Mouse (Mus musculus) ES-E14 (cell line): ENCODE results near the gene Tnik. TPM values are rescaled to one million over a fixed set of nuclear protein-coding genes. Genes with fewer than 3 reads are reported as not detected.

ENCODE experiments used
- DNase-seq: peaks from one replicate; pipeline ENCODE4 v3.0.0-alpha.2; 2013; ENCODE audit warnings: low read depth, low spot score
- H3K27ac ChIP-seq: 2 replicates; pipeline ENCODE4 v1.5.1; 2012; ENCODE audit warnings: low read depth, mild to moderate bottlenecking, low read length, moderate library complexity, mixed read lengths; ENCODE audit not compliant: poor library complexity, insufficient read depth, severe bottlenecking
- H3K36me3 ChIP-seq: 2 replicates; pipeline ENCODE4 v1.6.1; 2012; ENCODE audit warnings: mild to moderate bottlenecking, low read length, moderate library complexity, mixed read lengths; ENCODE audit not compliant: control insufficient read depth, poor library complexity, insufficient read depth, severe bottlenecking
- H3K4me1 ChIP-seq, 2 experiments: fragments of 150-350 bp in 1 of 2; sonication (generic) in 1 of 2; 2 replicates each; pipeline ENCODE4 v1.6.1; 2012; ENCODE audit warnings: low read length in 2 of 2, mild to moderate bottlenecking in 1 of 2, mixed read lengths in 1 of 2; ENCODE audit not compliant: control insufficient read depth in 2 of 2, insufficient read depth in 2 of 2, poor library complexity in 1 of 2
- H3K4me3 ChIP-seq, 2 experiments: fragments of 150-350 bp in 1 of 2; sonication (generic) in 1 of 2; 2 replicates each; pipeline ENCODE4 v1.5.1; 2012; ENCODE audit warnings: low read length in 2 of 2, low read depth in 1 of 2, mild to moderate bottlenecking in 1 of 2, mixed read lengths in 1 of 2; ENCODE audit not compliant: insufficient read depth in 1 of 2, poor library complexity in 1 of 2, severe bottlenecking in 1 of 2
- H3K9ac ChIP-seq: 2 replicates; pipeline ENCODE4 v1.6.1; 2012; ENCODE audit warnings: low read depth, mild to moderate bottlenecking, low read length, mixed read lengths; ENCODE audit not compliant: poor library complexity, insufficient read depth, severe bottlenecking
- H3K9me3 ChIP-seq: fragments of 150-350 bp; sonication (generic); 2 replicates; pipeline ENCODE4 v1.6.1; 2012; ENCODE audit warnings: low read depth, mild to moderate bottlenecking, low read length; ENCODE audit not compliant: control insufficient read depth, insufficient read depth
- CHD2 ChIP-seq: IDR thresholded peaks from 2 replicates; pipeline ENCODE4 v1.6.1; 2014; ENCODE audit warnings: mild to moderate bottlenecking, low read depth, low read length, inconsistent platforms
- HCFC1 ChIP-seq: IDR thresholded peaks from 2 replicates; pipeline ENCODE4 v1.6.1; 2012; ENCODE audit warnings: low read length, inconsistent platforms, borderline replicate concordance; ENCODE audit not compliant: insufficient read depth
- MAFK ChIP-seq: IDR thresholded peaks from 2 replicates; pipeline ENCODE4 v1.6.1; 2014; ENCODE audit warnings: mild to moderate bottlenecking, low read depth, low read length, inconsistent platforms; ENCODE audit not compliant: insufficient read depth
- ZC3H11A ChIP-seq: IDR thresholded peaks from 2 replicates; pipeline ENCODE4 v1.6.1; 2012; ENCODE audit warnings: low read depth, mild to moderate bottlenecking, inconsistent platforms, low read length, borderline replicate concordance
- ZNF384 ChIP-seq: IDR thresholded peaks from 2 replicates; pipeline ENCODE4 v1.6.1; 2012; ENCODE audit warnings: low read depth, low read length, inconsistent platforms
- in situ Hi-C, 2 experiments: fragments of 600-800 bp; cut with MboI; formaldehyde crosslinking; loops; one replicate each; pipeline ENCODE4 v1.15.1; 2025; ENCODE audit warnings: low sequenced_read_pairs in 2 of 2, inconsistent platforms in 1 of 2; ENCODE audit not compliant: unreplicated experiment in 2 of 2
- total RNA-seq: library from RNA; depleted of rRNA; stranded (reverse); fragments of 300-350 nt; gene quantifications from 2 replicates; pipeline ENCODE4 v1.2.3, GENCODE M21; 2012

Tnik gene
- total RNA-seq, 1 experiment: 2.6 TPM

DNA sequence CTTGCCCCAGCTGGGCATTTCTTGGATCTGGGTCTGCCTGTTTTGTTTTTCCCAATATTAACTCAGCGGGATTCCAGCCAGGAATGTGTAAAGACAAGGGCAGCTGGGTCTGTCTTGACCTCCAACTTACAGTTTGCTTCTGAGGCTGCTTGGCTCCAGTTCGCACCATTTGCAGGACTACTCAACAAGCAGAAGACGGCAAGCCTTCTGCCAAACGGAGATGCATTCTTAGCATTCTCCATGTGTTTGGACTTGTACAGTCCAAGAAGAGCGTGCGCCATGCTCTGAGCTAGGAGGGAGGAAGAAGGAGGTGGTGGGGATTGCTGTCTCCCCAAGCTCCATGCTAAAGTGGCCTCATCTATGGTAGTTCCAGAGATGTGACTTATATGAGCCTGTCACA is 70.9 kb downstream of the Tnik start:
- DNase-seq: no peak
- H3K27ac ChIP-seq: no peak overlapping the region
- TF ChIP-seq MAFK: no peak
- TF ChIP-seq ZC3H11A: no peak
- no peak for TF ChIP-seq HCFC1
- TF ChIP-seq CHD2: no peak
- H3K4me1 ChIP-seq: 0 out of 4 replicates have a peak, but pooled peaks cover 0 to 5% of the 10 kb centered on the region in 2 experiments
- no peaks in the 10 kb centered on the region for H3K36me3 ChIP-seq
- in situ Hi-C loops: no loop called here
- no peak overlapping the region for H3K9ac ChIP-seq
- H3K4me3 ChIP-seq: no peak overlapping the region
- H3K9me3 ChIP-seq: no peaks in the 10 kb centered on the region

DNA sequence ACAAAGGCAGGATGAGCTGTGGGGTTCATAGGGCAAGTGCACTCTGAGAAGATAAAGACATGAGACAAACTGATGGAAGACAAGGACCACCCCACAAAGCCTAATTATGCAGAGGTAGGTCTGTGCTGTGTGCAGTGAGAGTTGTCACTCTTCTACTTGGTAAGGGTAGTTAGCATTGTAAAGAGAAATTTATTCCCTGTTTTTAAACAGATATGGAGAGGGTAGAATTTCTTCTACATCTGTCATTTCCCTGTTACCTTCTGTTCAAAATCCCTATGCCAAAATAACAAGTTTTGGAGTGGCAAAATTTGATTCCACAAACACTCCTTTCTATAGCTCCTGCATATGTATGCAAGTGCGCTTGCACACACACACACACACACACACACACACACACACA is 71.5 kb downstream of the Tnik start:
- in situ Hi-C loops: no loop called here
- Histone ChIP-seq H3K9ac (no peak overlapping the region), H3K4me3 (no peak overlapping the region)

DNA sequence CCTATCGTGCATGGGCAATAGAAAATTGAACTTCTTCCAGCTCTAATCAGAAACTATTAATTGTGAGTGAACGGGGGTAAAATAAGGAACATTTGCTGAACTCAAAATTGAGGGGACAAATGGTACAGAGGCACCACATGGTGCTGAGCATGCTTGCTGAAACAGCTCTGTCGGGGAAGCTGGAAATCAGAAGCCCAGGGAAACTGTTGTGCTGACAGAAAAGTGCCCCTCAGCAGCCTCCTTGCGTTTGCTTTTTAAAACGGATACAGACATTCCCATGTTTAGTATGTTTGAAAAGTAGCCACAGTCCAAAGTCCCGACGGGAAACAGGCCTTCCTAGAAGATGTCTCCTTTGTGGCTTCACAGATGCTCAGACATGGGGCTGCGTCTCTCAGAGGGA is 77.1 kb downstream of the Tnik start:
- no peaks in the 10 kb centered on the region for H3K9me3 ChIP-seq
- in situ Hi-C loops: no loop called here
- no peaks in the 10 kb centered on the region for H3K4me1 ChIP-seq
- TF ChIP-seq ZC3H11A (no peak), ZNF384 (no peak), MAFK (no peak), HCFC1 (no peak), CHD2 (no peak)
- no peak for DNase-seq
- H3K4me3 ChIP-seq: no peak overlapping the region
- no peak overlapping the region for H3K27ac ChIP-seq
- no peak overlapping the region for H3K9ac ChIP-seq
- no peaks in the 10 kb centered on the region for H3K36me3 ChIP-seq

More for the DNA sequence above, 71.5 kb downstream of the Tnik start:
- H3K9me3 ChIP-seq: no peaks in the 10 kb centered on the region
- no peak for DNase-seq
- no peaks in the 10 kb centered on the region for H3K36me3 ChIP-seq
- no peak overlapping the region for H3K27ac ChIP-seq
- H3K4me1 ChIP-seq: 0 out of 4 replicates have a peak, but pooled peaks cover 0 to 3% of the 10 kb centered on the region in 2 experiments
- TF ChIP-seq MAFK (no peak), CHD2 (no peak), ZC3H11A (no peak), HCFC1 (no peak), ZNF384 (no peak)

DNA sequence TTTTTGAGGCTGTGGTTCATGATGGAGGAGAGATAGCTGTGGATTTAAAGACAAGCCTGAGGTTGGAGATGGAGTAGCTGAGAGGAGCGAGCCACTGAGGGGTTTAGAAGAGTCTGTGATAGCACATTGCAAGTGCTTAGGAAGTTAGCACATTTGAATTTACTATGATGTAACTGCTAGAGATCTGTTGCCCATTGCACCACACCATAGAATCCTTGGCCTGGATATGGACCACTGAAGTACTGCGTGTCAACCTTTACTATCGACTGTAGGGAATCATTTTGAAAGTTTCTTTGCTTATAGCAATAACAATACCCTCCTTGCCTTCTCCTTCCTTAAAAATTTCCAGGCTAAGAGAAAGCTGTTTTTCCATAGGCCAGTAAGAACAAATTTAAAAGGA is 80.2 kb downstream of the Tnik start:
- TF ChIP-seq MAFK (no peak), CHD2 (no peak), ZC3H11A (no peak), HCFC1 (no peak), ZNF384 (no peak)

DNA sequence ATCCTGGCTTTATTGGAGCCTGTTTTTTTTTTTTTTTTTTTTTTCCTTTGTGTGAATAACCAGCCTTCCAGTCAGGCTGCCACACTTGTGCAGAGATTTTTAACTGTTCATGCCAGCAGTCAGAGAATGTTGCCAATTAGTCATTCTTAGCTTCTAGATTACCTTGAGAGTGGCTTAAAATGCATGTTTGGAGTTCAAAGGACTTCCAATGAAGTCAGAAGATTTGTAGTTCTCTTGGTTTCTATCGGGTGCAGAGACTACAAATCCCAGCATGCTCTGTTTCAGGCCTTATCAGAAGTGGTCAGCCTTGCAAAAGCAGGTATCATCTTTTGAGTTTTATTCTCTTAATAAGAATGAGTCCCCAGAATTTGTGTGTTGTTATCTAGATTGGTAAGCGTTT is 80.6 kb downstream of the Tnik start:
- Histone ChIP-seq H3K9me3 (no peaks in the 10 kb centered on the region), H3K4me3 (no peak overlapping the region), H3K4me1 (peaks cover 0 to under 1% of the 10 kb centered on the region in 2 experiments; a peak in 1 of 4 replicates), H3K36me3 (no peaks in the 10 kb centered on the region), H3K27ac (no peak overlapping the region), H3K9ac (no peak overlapping the region)
- TF ChIP-seq MAFK (no peak), HCFC1 (peak; percentile 69), ZNF384 (no peak), ZC3H11A (no peak)
- no peak for DNase-seq
- in situ Hi-C loops: no loop called here

More for the DNA sequence above, 80.2 kb downstream of the Tnik start:
- Histone ChIP-seq H3K36me3 (no peaks in the 10 kb centered on the region), H3K4me1 (no peaks in the 10 kb centered on the region), H3K9me3 (no peaks in the 10 kb centered on the region), H3K27ac (no peak overlapping the region), H3K9ac (no peak overlapping the region), H3K4me3 (no peak overlapping the region)
- no peak for DNase-seq
- in situ Hi-C loops: no loop called here
